Mouse (Mus musculus): ENCODE data around the gene Gm49342.

DNA sequence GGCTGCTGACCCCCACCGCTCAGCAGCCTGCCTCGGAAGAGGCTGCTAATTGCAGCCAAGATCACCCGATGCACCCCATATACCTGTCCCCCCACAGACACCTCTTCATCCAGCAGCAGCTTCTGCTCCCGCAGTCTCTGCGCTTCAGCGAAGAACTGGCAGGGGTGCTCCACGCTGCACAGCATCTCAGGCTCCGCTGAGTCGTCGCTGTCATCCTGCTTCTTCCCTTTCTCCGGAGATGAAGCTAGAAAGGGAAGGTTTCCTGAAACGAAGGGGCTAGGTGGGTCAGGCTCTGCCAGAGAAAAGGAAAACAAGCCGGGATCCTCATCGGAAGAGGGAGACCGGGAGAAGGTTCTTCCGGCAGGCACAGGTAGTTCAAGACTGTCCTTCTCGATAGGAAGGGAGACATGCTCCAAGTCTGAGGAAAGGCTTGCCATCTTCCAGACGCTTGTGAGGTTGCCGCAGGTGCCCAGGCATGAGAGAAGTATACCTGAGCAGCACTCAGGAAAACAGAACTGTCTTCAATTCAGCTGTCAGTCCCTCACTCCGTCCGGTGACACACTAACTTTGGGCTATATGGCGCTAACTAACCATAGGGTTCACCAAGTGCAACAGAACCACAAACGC, 47.5 kb upstream of the Gm49342 start:
- TF ChIP-seq CTCF (IDR thresholded peaks at IDR 0.05; ENCODE audit: low read depth) (no peak), EP300 (IDR thresholded peaks at IDR 0.05; ENCODE audit: low read depth) (no peak)

All from liver, postnatal 0 days (tissue).